Mouse (Mus musculus) forebrain, embryonic 11.5 days (tissue): ENCODE results near the gene Crygn. TPM values are rescaled to one million over a fixed set of nuclear protein-coding genes. Genes with fewer than 3 reads are reported as not detected.

Source experiments
- ATAC-seq: fragments of 200-750 bp; cut with Nextera tagmentation; replicated peaks from 2 replicates; pipeline ENCODE4 v1.8.0; 2017; ENCODE audit warnings: moderate TSS enrichment; ENCODE audit not compliant: low FRiP score
- DNase-seq: peaks from one replicate; pipeline ENCODE4 v3.0.0-alpha.2; 2017; ENCODE audit warnings: low spot score
- H3K27ac ChIP-seq: fragments of 300-500 bp; sonication (generic); 2 replicates; pipeline ENCODE4 v1.5.1; 2014; ENCODE audit warnings: low read depth, low read length
- H3K27me3 ChIP-seq: fragments of 300-500 bp; sonication (generic); 2 replicates; pipeline ENCODE4 v1.6.1; 2014; ENCODE audit warnings: mild to moderate bottlenecking, low read length, mixed read lengths; ENCODE audit not compliant: control insufficient read depth, insufficient read depth
- H3K36me3 ChIP-seq: fragments of 300-500 bp; sonication (generic); 2 replicates; pipeline ENCODE4 v1.6.1; 2014; ENCODE audit warnings: mild to moderate bottlenecking, low read length, moderate library complexity, mixed read lengths; ENCODE audit not compliant: control insufficient read depth, insufficient read depth
- H3K4me1 ChIP-seq: fragments of 300-500 bp; sonication (generic); replicated peaks from 2 replicates; pipeline ENCODE4 v1.6.1; 2014; ENCODE audit warnings: low read length, mixed read lengths; ENCODE audit not compliant: control insufficient read depth, insufficient read depth
- H3K4me2 ChIP-seq: fragments of 300-500 bp; sonication (generic); 2 replicates; pipeline ENCODE4 v1.6.1; 2014; ENCODE audit warnings: low read depth, mild to moderate bottlenecking, low read length, moderate library complexity, mixed read lengths; ENCODE audit not compliant: severe bottlenecking
- H3K4me3 ChIP-seq: fragments of 300-500 bp; sonication (generic); 2 replicates; pipeline ENCODE4 v1.5.1; 2014; ENCODE audit warnings: low read depth, low read length
- H3K9ac ChIP-seq: fragments of 300-500 bp; sonication (generic); 2 replicates; pipeline ENCODE4 v1.6.1; 2014; ENCODE audit warnings: low read length
- H3K9me3 ChIP-seq: fragments of 300-500 bp; sonication (generic); 2 replicates; pipeline ENCODE4 v1.6.1; 2016; ENCODE audit warnings: low read length, mixed read lengths; ENCODE audit not compliant: control insufficient read depth
- WGBS: fragments of 180-500 bp; shearing (Covaris S2); extraction: QIAGEN DNeasy Blood & Tissue Kit; methylation state at CpG from one replicate; pipeline ENCODE4 v1.1.7; 2014; 5-methylcytosine and 5-hydroxymethylcytosine counted together
- polyA plus RNA-seq: library from polyadenylated mRNA; unstranded; fragments of >200 nt; fragmentation: Nextera tagmentation; extraction: Ambion mirVana; gene quantifications from 2 replicates; pipeline ENCODE4 v1.2.1, GENCODE M21; 2014

Crygn gene
- polyA plus RNA-seq, 1 experiment from 2014 or later = not detected

- ATAC-seq (no peak), DNase-seq (no peak)
- Histone ChIP-seq H3K27ac (no peak overlapping the region), H3K27me3 (peaks cover 16% of the 10 kb centered on the region), H3K9ac (no peak overlapping the region), H3K4me3 (no peak overlapping the region), H3K4me1 (peaks cover 12% of the 10 kb centered on the region), H3K9me3 (no peaks in the 10 kb centered on the region), H3K4me2 (no peak overlapping the region), H3K36me3 (no peaks in the 10 kb centered on the region)
- 74% methylated on average over 6 of the region's 6 CpGs for WGBS
Measured at GRCm38 (mm10) chr5:24725897-24726296, 31.9 kb downstream of the Crygn start.

- Histone ChIP-seq H3K27me3 (peaks cover 6% of the 10 kb centered on the region), H3K36me3 (no peaks in the 10 kb centered on the region), H3K4me1 (0 out of 2 replicates have a peak, but pooled peaks cover 2% of the 10 kb centered on the region), H3K9me3 (no peaks in the 10 kb centered on the region), H3K9ac (peak overlapping the region; percentile 14; the same call in 1 of the 2 replicates), H3K4me3 (no peak overlapping the region), H3K27ac (no peak overlapping the region), H3K4me2 (no peak overlapping the region)
- DNase-seq (no peak), ATAC-seq (no peak)
- 70% methylated on average over 5 of the region's 5 CpGs for WGBS
Measured at GRCm38 (mm10) chr5:24724805-24725204, 33.0 kb downstream of the Crygn start.

GRCm38 (mm10) chr5:24724270-24724634, 33.6 kb downstream of the Crygn start:
- no peak overlapping the region for H3K4me3 ChIP-seq
- no peak for ATAC-seq
- no peak overlapping the region for H3K4me2 ChIP-seq
- H3K27me3 ChIP-seq = peaks cover 1% of the 10 kb centered on the region; the same call in 1 of the 2 replicates
- 0 out of 2 replicates have a peak, but pooled peaks cover 2% of the 10 kb centered on the region for H3K4me1 ChIP-seq
- no peak overlapping the region for H3K27ac ChIP-seq
- no peak for DNase-seq
- no peaks in the 10 kb centered on the region for H3K36me3 ChIP-seq
- no peak overlapping the region for H3K9ac ChIP-seq
- H3K9me3 ChIP-seq = no peaks in the 10 kb centered on the region
- 89% methylated on average over 5 of the region's 5 CpGs for WGBS

- Histone ChIP-seq H3K9ac (no peak overlapping the region), H3K27ac (no peak overlapping the region), H3K4me1 (0 out of 2 replicates have a peak, but pooled peaks cover 2% of the 10 kb centered on the region), H3K9me3 (no peaks in the 10 kb centered on the region), H3K27me3 (no peaks in the 10 kb centered on the region; the same call in 1 of the 2 replicates), H3K4me3 (no peak overlapping the region), H3K4me2 (no peak overlapping the region), H3K36me3 (no peaks in the 10 kb centered on the region)
- 61% methylated on average over 11 of the region's 11 CpGs for WGBS
- DNase-seq (no peak), ATAC-seq (no peak)
Measured at GRCm38 (mm10) chr5:24723527-24724269, 34.1 kb downstream of the Crygn start.

- H3K4me3 ChIP-seq = no peak overlapping the region
- H3K4me2 ChIP-seq = no peak overlapping the region
- H3K36me3 ChIP-seq = no peaks in the 10 kb centered on the region
- no peak for ATAC-seq
- DNase-seq = no peak
- 88% methylated on average over 3 of the region's 3 CpGs for WGBS
- H3K27ac ChIP-seq = no peak overlapping the region
- no peaks in the 10 kb centered on the region for H3K27me3 ChIP-seq
- no peaks in the 10 kb centered on the region for H3K9me3 ChIP-seq
- H3K9ac ChIP-seq = no peak overlapping the region
- 0 out of 2 replicates have a peak, but pooled peaks cover 2% of the 10 kb centered on the region for H3K4me1 ChIP-seq
Measured at GRCm38 (mm10) chr5:24719852-24720251, 38.0 kb downstream of the Crygn start.

GRCm38 (mm10) chr5:24718076-24718475, 39.7 kb downstream of the Crygn start:
- no peak overlapping the region for H3K4me2 ChIP-seq
- 90% methylated on average over 6 of the region's 6 CpGs for WGBS
- no peak for ATAC-seq

GRCm38 (mm10) chr5:24713987-24714386, 43.8 kb downstream of the Crygn start:
- no peak overlapping the region for H3K4me2 ChIP-seq
- H3K9ac ChIP-seq = no peak overlapping the region
- H3K36me3 ChIP-seq = no peaks in the 10 kb centered on the region; the same call in 1 of the 2 replicates
- H3K27ac ChIP-seq = no peak overlapping the region
- 88% methylated on average over 6 of the region's 6 CpGs for WGBS
- ATAC-seq (no peak), DNase-seq (no peak)
- H3K4me1 ChIP-seq = no peaks in the 10 kb centered on the region
- H3K9me3 ChIP-seq = no peaks in the 10 kb centered on the region
- no peaks in the 10 kb centered on the region for H3K27me3 ChIP-seq
- no peak overlapping the region for H3K4me3 ChIP-seq

More at GRCm38 (mm10) chr5:24718076-24718475, 39.7 kb downstream of the Crygn start:
- no peaks in the 10 kb centered on the region for H3K36me3 ChIP-seq
- no peaks in the 10 kb centered on the region for H3K4me1 ChIP-seq
- H3K27ac ChIP-seq = no peak overlapping the region
- H3K27me3 ChIP-seq = no peaks in the 10 kb centered on the region
- no peak for DNase-seq
- no peak overlapping the region for H3K9ac ChIP-seq
- H3K4me3 ChIP-seq = no peak overlapping the region
- H3K9me3 ChIP-seq = no peaks in the 10 kb centered on the region

GRCm38 (mm10) chr5:24713199-24713598, 44.6 kb downstream of the Crygn start:
- Histone ChIP-seq H3K9me3 (no peaks in the 10 kb centered on the region), H3K4me3 (no peak overlapping the region), H3K4me2 (no peak overlapping the region), H3K27me3 (no peaks in the 10 kb centered on the region), H3K36me3 (no peaks in the 10 kb centered on the region; the same call in 1 of the 2 replicates), H3K27ac (no peak overlapping the region), H3K9ac (no peak overlapping the region), H3K4me1 (no peaks in the 10 kb centered on the region)
- WGBS = 90% methylated on average over 2 of the region's 2 CpGs
- DNase-seq = no peak
- ATAC-seq = no peak

- 89% methylated on average over 6 of the region's 6 CpGs for WGBS
Measured at GRCm38 (mm10) chr5:24711615-24712014, 46.2 kb downstream of the Crygn start.

More at GRCm38 (mm10) chr5:24711615-24712014, 46.2 kb downstream of the Crygn start:
- no peak for ATAC-seq
- no peak for DNase-seq
- Histone ChIP-seq H3K36me3 (peaks cover 7% of the 10 kb centered on the region; the same call in 1 of the 2 replicates), H3K4me3 (no peak overlapping the region), H3K9me3 (no peaks in the 10 kb centered on the region), H3K27ac (no peak overlapping the region), H3K4me1 (no peaks in the 10 kb centered on the region), H3K27me3 (no peaks in the 10 kb centered on the region), H3K4me2 (no peak overlapping the region), H3K9ac (no peak overlapping the region)
